Mouse (Mus musculus) bone marrow, adult 2 months (tissue): Measurements from ENCODE around the gene Dnmt1.

Source experiments
- CTCF ChIP-seq: fragments of 200-500 bp; IDR thresholded peaks from 2 replicates; pipeline ENCODE4 v1.5.1; 2011; ENCODE audit warnings: low read length, control low read depth; ENCODE audit not compliant: control insufficient read depth, insufficient read depth
- POLR2A ChIP-seq: fragments of 200-500 bp; IDR thresholded peaks from 2 replicates; pipeline ENCODE4 v1.6.1; 2011; ENCODE audit warnings: low read depth, mild to moderate bottlenecking, control low read depth, low read length, borderline replicate concordance; ENCODE audit not compliant: control insufficient read depth

DNA sequence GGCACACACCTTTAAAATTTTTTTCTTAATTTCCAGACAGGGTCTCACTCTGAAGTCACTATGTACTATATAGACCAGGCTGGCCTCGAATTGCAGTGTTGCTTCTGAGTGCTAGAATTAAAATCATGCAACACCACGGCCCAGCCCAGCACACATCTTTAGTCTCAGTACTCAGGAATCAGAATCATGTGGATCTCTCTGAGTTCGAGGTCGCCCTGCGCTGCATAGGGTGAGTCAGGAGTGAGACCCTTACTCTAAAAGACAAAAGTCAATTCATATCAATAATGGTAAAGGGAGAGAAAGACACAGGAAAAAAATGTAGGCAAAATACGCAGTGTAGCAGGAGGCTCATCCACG lies 42.6 kb upstream of the Dnmt1 start:
- TF ChIP-seq POLR2A: no peak
- no peak for TF ChIP-seq CTCF
